Mouse (Mus musculus): ENCODE data around the gene Ubl5.

- no peak for TF ChIP-seq POLR2A (IDR thresholded peaks at IDR 0.05; ENCODE audit: insufficient read length, low read depth)
- no peak for TF ChIP-seq MYOD1 (IDR thresholded peaks at IDR 0.05; ENCODE audit: control insufficient read depth in 1 of 3, insufficient read length in 2 of 3, low read depth in 2 of 3)
- no peak for TF ChIP-seq SRF (IDR thresholded peaks at IDR 0.05; ENCODE audit: control insufficient read depth, insufficient read length, low read depth)
- no peak for TF ChIP-seq TCF12 (IDR thresholded peaks at IDR 0.05; ENCODE audit: insufficient read depth, poor library complexity, severe bottlenecking)
- TF ChIP-seq TCF3 (IDR thresholded peaks at IDR 0.05; ENCODE audit: insufficient read length, low read depth), result no peak
- no peak for TF ChIP-seq E2F4 (IDR thresholded peaks at IDR 0.05; ENCODE audit: insufficient read depth)
These were observed 3.2 kb upstream of the Ubl5 start for GRCm38 (mm10) chr9:20639486-20639885.
